Mouse (Mus musculus) lung, postnatal 0 days (tissue): ENCODE measurements at regions not wholly inside any gene's neighbourhood (a gene's known extent, or its start where the extent isn't known, plus 50 kb on each side); places are given as distances from the start of the nearest gene placed in this dataset.

ENCODE experiments used
- CTCF ChIP-seq: IDR thresholded peaks from 2 replicates; pipeline ENCODE4 v1.5.1; 2016; ENCODE audit warnings: antibody characterized with exemption, mild to moderate bottlenecking
- EP300 ChIP-seq: IDR thresholded peaks from 2 replicates; pipeline ENCODE4 v1.6.1; 2016; ENCODE audit warnings: antibody characterized with exemption, mild to moderate bottlenecking, control low read depth

DNA sequence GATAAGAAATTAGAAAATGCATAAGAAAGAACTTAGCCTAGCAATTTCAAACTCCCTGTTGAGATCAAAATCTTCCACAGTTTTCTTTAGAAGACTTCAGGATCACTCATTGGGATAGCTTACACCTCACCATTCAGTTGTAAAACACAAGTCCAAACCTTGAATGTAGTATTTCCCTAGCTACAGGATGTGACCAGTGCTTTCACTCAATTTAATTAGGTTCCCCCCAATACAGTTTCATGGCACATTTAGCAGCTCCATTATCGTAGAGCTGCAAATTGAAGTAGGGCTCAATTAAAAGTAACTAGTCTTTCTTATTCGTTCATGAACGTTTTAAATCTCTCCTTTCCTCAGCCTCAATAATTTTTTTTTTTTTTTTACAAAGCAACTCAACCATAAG is 550.0 kb upstream of the Tmprss15 start:
- no peak for TF ChIP-seq CTCF
- TF ChIP-seq EP300 = no peak
